Mouse (Mus musculus) liver, adult 2 months (tissue): ENCODE results near the gene Igf2r.

Source experiments
- CTCF ChIP-seq: fragments of 200-500 bp; IDR thresholded peaks from 2 replicates; pipeline ENCODE4 v1.5.1; 2011; ENCODE audit warnings: low read depth, low read length, control low read depth
- POLR2A ChIP-seq: fragments of 200-500 bp; IDR thresholded peaks from 2 replicates; pipeline ENCODE4 v1.6.1; 2011; ENCODE audit warnings: low read length, control low read depth; ENCODE audit not compliant: insufficient read depth; ENCODE audit errors: extremely low read depth

GRCm38 (mm10) chr17:12677139-12677538 is 92.3 kb downstream of the Igf2r start:
- no peak for TF ChIP-seq POLR2A
- no peak for TF ChIP-seq CTCF
